Mouse (Mus musculus) myocyte (in vitro differentiated cells): ENCODE data around the gene Fkbp10.

Experiments used
- CEBPB ChIP-seq: IDR thresholded peaks from 2 replicates; pipeline ENCODE4 v1.6.1; 2011; ENCODE audit warnings: mild to moderate bottlenecking, moderate library complexity; ENCODE audit not compliant: poor library complexity, insufficient read depth, severe bottlenecking
- MAX ChIP-seq: IDR thresholded peaks from one replicate; pipeline ENCODE4 v1.6.1; 2011; ENCODE audit warnings: low read depth, mild to moderate bottlenecking, control low read depth
- MYOD1 ChIP-seq, 3 experiments: IDR thresholded peaks; one replicate each; pipeline ENCODE4 v1.6.1; 2011; ENCODE audit warnings: control low read depth in 2 of 3, low read depth in 2 of 3, mild to moderate bottlenecking in 2 of 3, moderate library complexity in 1 of 3; ENCODE audit not compliant: insufficient read length in 2 of 3, control insufficient read depth in 1 of 3
- MYOG ChIP-seq, 3 experiments: IDR thresholded peaks; one replicate each; pipeline ENCODE4 v1.6.1; 2011; ENCODE audit warnings: control low read depth in 2 of 3, low read depth in 2 of 3, mild to moderate bottlenecking in 2 of 3; ENCODE audit not compliant: insufficient read length in 2 of 3, control insufficient read depth in 1 of 3, insufficient read depth in 1 of 3
- POLR2A ChIP-seq: IDR thresholded peaks from one replicate; pipeline ENCODE4 v1.6.1; 2011; ENCODE audit warnings: low read depth, mild to moderate bottlenecking, control low read depth, moderate library complexity; ENCODE audit not compliant: insufficient read length
- POLR2AphosphoS2 ChIP-seq: IDR thresholded peaks from one replicate; pipeline ENCODE4 v1.6.1; 2011; ENCODE audit warnings: low read depth, control low read depth; ENCODE audit not compliant: insufficient read length
- SRF ChIP-seq: IDR thresholded peaks from one replicate; pipeline ENCODE4 v1.6.1; 2011; ENCODE audit warnings: low read depth; ENCODE audit not compliant: control insufficient read depth, insufficient read length
- TCF12 ChIP-seq: IDR thresholded peaks from one replicate; pipeline ENCODE4 v1.6.1; 2011; ENCODE audit warnings: mild to moderate bottlenecking, control low read depth; ENCODE audit not compliant: poor library complexity, insufficient read depth, severe bottlenecking

GRCm38 (mm10) chr11:100385016-100385415 is 30.5 kb upstream of the Fkbp10 start:
- TF ChIP-seq MAX (no peak), TCF12 (no peak), SRF (no peak), MYOG (IDR thresholded peaks at IDR 0.05; ENCODE audit: control insufficient read depth in 1 of 3, insufficient read depth in 1 of 3, insufficient read length in 2 of 3, low read depth in 2 of 3) (no peak), POLR2A (no peak), CEBPB (no peak), POLR2AphosphoS2 (no peak), MYOD1 (IDR thresholded peaks at IDR 0.05; ENCODE audit: control insufficient read depth in 1 of 3, insufficient read length in 2 of 3, low read depth in 2 of 3) (no peak)
